ENCODE assay signal across 11 mouse cellular contexts in the genomic region with DNA sequence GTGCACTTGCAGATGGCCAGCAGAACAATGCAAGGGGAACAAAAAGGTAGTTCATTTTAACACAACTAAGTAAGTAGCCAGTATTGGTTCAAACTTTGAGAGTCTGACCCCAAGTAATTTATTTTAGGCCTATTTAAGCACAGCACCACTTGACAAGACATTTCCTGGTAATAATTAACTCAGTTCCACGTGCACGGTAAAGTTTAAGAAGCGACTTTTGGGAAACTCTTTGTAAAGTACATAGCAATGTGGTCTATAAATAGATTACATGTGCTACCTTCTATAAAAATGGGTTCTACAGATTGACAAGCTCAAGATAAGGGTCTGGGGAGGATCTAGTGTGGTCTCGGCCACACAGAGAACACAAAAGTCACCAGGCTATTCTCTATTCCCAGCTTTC. TPM values are rescaled to one million over a fixed set of nuclear protein-coding genes. Genes with fewer than 3 reads are reported as not detected.
A peak's percentile ranks its signal among the peaks of the same experiment; 100 is the strongest.
DNase-seq lines count a peak whose midpoint lies in the region; ATAC-seq and TF ChIP-seq lines count a peak whose summit lies in the region.
"Had no signal": no experiment of that assay in that cellular context is flagged by ENCODE, and none has a peak within 500 bp of the region (broad histone marks: within the 10 kb centered on the region; RNA-seq: fewer than 3 reads in every experiment).

No protein-coding gene starts in this region.

- in situ Hi-C loops in ES-E14 (cut with MboI; ENCODE audit: low sequenced_read_pairs in 2 of 2, unreplicated experiment in 2 of 2) = no loop called here

- no peaks in the 10 kb centered on the region for H3K27me3 ChIP-seq in embryonic facial prominence, embryonic 11.5 days (ENCODE audit: control insufficient read depth, insufficient read depth, low read length)
- H3K27me3 ChIP-seq in liver, embryonic 11.5 days (replicated peaks; ENCODE audit: control insufficient read depth, insufficient read depth, low read length) = no peaks in the 10 kb centered on the region
- H3K27me3 ChIP-seq: midbrain, embryonic 15.5 days; Patski had no signal

- 62% methylated on average over 4 of the region's 4 CpGs for WGBS in embryonic facial prominence, embryonic 11.5 days
- 40% methylated on average over 4 of the region's 4 CpGs for WGBS in liver, embryonic 11.5 days

- peaks cover 20% of the 10 kb centered on the region in 2 experiments for H3K4me1 ChIP-seq in ES-E14 (ENCODE audit: control insufficient read depth in 2 of 2, insufficient read depth in 2 of 2, low read length in 2 of 2, poor library complexity in 1 of 2)
- peaks cover 5% of the 10 kb centered on the region for H3K4me1 ChIP-seq in embryonic facial prominence, embryonic 11.5 days (ENCODE audit: control insufficient read depth, insufficient read depth, low read length)
- H3K4me1 ChIP-seq in liver, embryonic 11.5 days (replicated peaks; ENCODE audit: control insufficient read depth, insufficient read depth, low read length) = peaks cover 44% of the 10 kb centered on the region

- H3K9me3 ChIP-seq in ES-E14 (ENCODE audit: control insufficient read depth, insufficient read depth, low read depth, low read length) = no peaks in the 10 kb centered on the region
- H3K9me3 ChIP-seq in embryonic facial prominence, embryonic 11.5 days (replicated peaks; ENCODE audit: control insufficient read depth, low read length) = no peaks in the 10 kb centered on the region
- H3K9me3 ChIP-seq in liver, embryonic 11.5 days (ENCODE audit: control insufficient read depth, low read length) = no peaks in the 10 kb centered on the region
- H3K9me3 ChIP-seq: midbrain, embryonic 15.5 days had no signal

- H3K4me3 ChIP-seq in ES-E14 (ENCODE audit: insufficient read depth in 1 of 2, low read depth in 1 of 2, low read length in 2 of 2, poor library complexity in 1 of 2, severe bottlenecking in 1 of 2) = no peak overlapping the region
- no peak overlapping the region for H3K4me3 ChIP-seq in embryonic facial prominence, embryonic 11.5 days (ENCODE audit: low read depth, low read length)
- no peak overlapping the region for H3K4me3 ChIP-seq in liver, embryonic 11.5 days (ENCODE audit: low read depth, low read length)
- H3K4me3 ChIP-seq: midbrain, embryonic 15.5 days had no signal

- no peak overlapping the region for H3K9ac ChIP-seq in ES-E14 (ENCODE audit: insufficient read depth, low read depth, low read length, poor library complexity, severe bottlenecking)
- no peak overlapping the region; the same call in 1 of the 2 replicates for H3K9ac ChIP-seq in embryonic facial prominence, embryonic 11.5 days (replicated peaks; ENCODE audit: low read length)
- H3K9ac ChIP-seq in liver, embryonic 11.5 days (ENCODE audit: low read depth, low read length) = peak overlapping the region; percentile 26; the same call in 1 of the 2 replicates
- H3K9ac ChIP-seq: midbrain, embryonic 15.5 days had no signal

- peak overlapping the region; percentile 77; the same call in 1 of the 2 replicates for H3K27ac ChIP-seq in ES-E14 (ENCODE audit: insufficient read depth, low read depth, low read length, poor library complexity, severe bottlenecking)
- H3K27ac ChIP-seq in embryonic facial prominence, embryonic 11.5 days (replicated peaks; ENCODE audit: low read depth, low read length) = peak overlapping the region; percentile 78; the same call in 1 of the 2 replicates
- peak overlapping the region; percentile 91 for H3K27ac ChIP-seq in liver, embryonic 11.5 days (ENCODE audit: low read depth, low read length)

- DNase-seq in kidney, adult 9 months = peak; percentile 58
- DNase-seq in kidney, adult 8-10 months = no peak
- DNase-seq in ES-E14 (ENCODE audit: low read depth, low spot score) = no peak
- no peak for DNase-seq in embryonic facial prominence, embryonic 11.5 days (ENCODE audit: low spot score)
- DNase-seq in liver, embryonic 11.5 days (ENCODE audit: low spot score) = no peak
- DNase-seq in layer of hippocampus, postnatal 10 days (ENCODE audit: low spot score in 2 of 2) = no peak
- DNase-seq in adrenal gland, adult 8-10 months = no peak
- no peak for DNase-seq in cerebellum, postnatal 25 days
- DNase-seq: layer of hippocampus, adult 9-11 months had no signal

- no peak overlapping the region for H3K4me2 ChIP-seq in embryonic facial prominence, embryonic 11.5 days (ENCODE audit: low read depth, low read length)
- no peak overlapping the region; the same call in 1 of the 2 replicates for H3K4me2 ChIP-seq in liver, embryonic 11.5 days
- H3K4me2 ChIP-seq: midbrain, embryonic 15.5 days had no signal

- ATAC-seq in embryonic facial prominence, embryonic 11.5 days (replicated peaks; ENCODE audit: insufficient number of reproducible peaks, low FRiP score, low TSS enrichment, low read depth) = no peak
- no peak for ATAC-seq in liver, embryonic 11.5 days (replicated peaks; ENCODE audit: low FRiP score)
- ATAC-seq: midbrain, embryonic 15.5 days; Patski had no signal

- H3K36me3 ChIP-seq in ES-E14 (ENCODE audit: control insufficient read depth, insufficient read depth, low read length, poor library complexity, severe bottlenecking) = peaks cover 5% of the 10 kb centered on the region
- H3K36me3 ChIP-seq in embryonic facial prominence, embryonic 11.5 days (replicated peaks; ENCODE audit: control insufficient read depth, insufficient read depth, low read depth, low read length) = no peaks in the 10 kb centered on the region
- no peaks in the 10 kb centered on the region for H3K36me3 ChIP-seq in liver, embryonic 11.5 days (ENCODE audit: control insufficient read depth, insufficient read depth, low read length)
- H3K36me3 ChIP-seq: midbrain, embryonic 15.5 days had no signal

TF ChIP-seq in ES-E14, 5 proteins besides CTCF, POLR2A, EP300 and RAD21:
- TF ChIP-seq ZC3H11A (IDR thresholded peaks at IDR 0.05; ENCODE audit: borderline replicate concordance, low read depth, low read length) (no peak), CHD2 (IDR thresholded peaks at IDR 0.05; ENCODE audit: low read depth, low read length) (no peak), HCFC1 (IDR thresholded peaks at IDR 0.05; ENCODE audit: borderline replicate concordance, insufficient read depth, low read length) (no peak), MAFK (IDR thresholded peaks at IDR 0.05; ENCODE audit: insufficient read depth, low read depth, low read length) (no peak), ZNF384 (IDR thresholded peaks at IDR 0.05; ENCODE audit: low read depth, low read length) (no peak)

RNA-seq across cellular contexts. Expression of a gene that starts 4.6 kb away (rescaled TPM):
- total RNA-seq in ES-E14 (2012; rRNA removed) = 464 and 530 TPM in 2 replicates
- 328 and 350 TPM in 2 replicates for polyA plus RNA-seq in embryonic facial prominence, embryonic 11.5 days (2014; fragmentation: Nextera tagmentation; extraction: Ambion mirVana)
- polyA plus RNA-seq in liver, embryonic 11.5 days (2014; fragmentation: Nextera tagmentation; extraction: Ambion mirVana) = 238 and 279 TPM in 2 replicates
- 100 to 1,000 TPM; 441 to 521 TPM for total RNA-seq in layer of hippocampus, postnatal 10 days (2021)
- 100 to 1,000 TPM; 331 to 473 (median 439) TPM for total RNA-seq in adrenal gland, adult 8-10 months (2022)

RNA-seq across cellular contexts. Expression of a gene that starts 15.0 kb away (rescaled TPM):
- 17.2 and 18.9 TPM in 2 replicates for total RNA-seq in ES-E14 (2012; rRNA removed)
- polyA plus RNA-seq in embryonic facial prominence, embryonic 11.5 days (2014; fragmentation: Nextera tagmentation; extraction: Ambion mirVana) = 2.3 and 3.2 TPM in 2 replicates
- polyA plus RNA-seq in liver, embryonic 11.5 days (2014; fragmentation: Nextera tagmentation; extraction: Ambion mirVana) = 21.7 and 23.1 TPM in 2 replicates
- total RNA-seq in layer of hippocampus, postnatal 10 days (2021) = 1 to 10 TPM; 1.5 to 2.0 TPM
- total RNA-seq in adrenal gland, adult 8-10 months (2022) = 1 to 10 TPM; 1.9 to 4.4 (median 2.8) TPM

RNA-seq across cellular contexts. Expression of a gene that starts 21.3 kb away (rescaled TPM):
- 64.1 and 75.6 TPM in 2 replicates for total RNA-seq in ES-E14 (2012; rRNA removed)
- polyA plus RNA-seq in embryonic facial prominence, embryonic 11.5 days (2014; fragmentation: Nextera tagmentation; extraction: Ambion mirVana) = 103 and 106 TPM in 2 replicates
- polyA plus RNA-seq in liver, embryonic 11.5 days (2014; fragmentation: Nextera tagmentation; extraction: Ambion mirVana) = 107 TPM in 2 replicates
- 10 to 100 TPM; 49.1 to 50.8 TPM for total RNA-seq in layer of hippocampus, postnatal 10 days (2021)
- 100 to 1,000 TPM; 402 to 476 (median 431) TPM for total RNA-seq in adrenal gland, adult 8-10 months (2022)

RNA-seq across cellular contexts. Expression of a gene that starts 29.9 kb away (rescaled TPM):
- 5.5 and 9.6 TPM in 2 replicates for total RNA-seq in ES-E14 (2012; rRNA removed)
- 1.5 and 1.9 TPM in 2 replicates for polyA plus RNA-seq in embryonic facial prominence, embryonic 11.5 days (2014; fragmentation: Nextera tagmentation; extraction: Ambion mirVana)
- polyA plus RNA-seq in liver, embryonic 11.5 days (2014; fragmentation: Nextera tagmentation; extraction: Ambion mirVana) = 2.9 and 5.1 TPM in 2 replicates
- 1 to 10 TPM; 2.1 to 2.7 TPM for total RNA-seq in layer of hippocampus, postnatal 10 days (2021)
- 10 to 100 TPM in 2 of 4 experiments, 1 to 10 TPM in 2; 6.6 to 34.6 (median 18.8) TPM for total RNA-seq in adrenal gland, adult 8-10 months (2022)

RNA-seq across cellular contexts. Expression of a gene that starts 36.4 kb away (rescaled TPM):
- total RNA-seq in ES-E14 (2012; rRNA removed) = 17.7 and 20.1 TPM in 2 replicates
- 33.4 and 41.0 TPM in 2 replicates for polyA plus RNA-seq in embryonic facial prominence, embryonic 11.5 days (2014; fragmentation: Nextera tagmentation; extraction: Ambion mirVana)
- polyA plus RNA-seq in liver, embryonic 11.5 days (2014; fragmentation: Nextera tagmentation; extraction: Ambion mirVana) = 61.4 and 61.8 TPM in 2 replicates
- 10 to 100 TPM; 32.2 to 35.8 TPM for total RNA-seq in layer of hippocampus, postnatal 10 days (2021)
- 10 to 100 TPM; 32.0 to 52.2 (median 39.6) TPM for total RNA-seq in adrenal gland, adult 8-10 months (2022)
